Mouse (Mus musculus): Measurements from ENCODE around the gene Ppp1r3e.

The Ppp1r3e gene

DNA sequence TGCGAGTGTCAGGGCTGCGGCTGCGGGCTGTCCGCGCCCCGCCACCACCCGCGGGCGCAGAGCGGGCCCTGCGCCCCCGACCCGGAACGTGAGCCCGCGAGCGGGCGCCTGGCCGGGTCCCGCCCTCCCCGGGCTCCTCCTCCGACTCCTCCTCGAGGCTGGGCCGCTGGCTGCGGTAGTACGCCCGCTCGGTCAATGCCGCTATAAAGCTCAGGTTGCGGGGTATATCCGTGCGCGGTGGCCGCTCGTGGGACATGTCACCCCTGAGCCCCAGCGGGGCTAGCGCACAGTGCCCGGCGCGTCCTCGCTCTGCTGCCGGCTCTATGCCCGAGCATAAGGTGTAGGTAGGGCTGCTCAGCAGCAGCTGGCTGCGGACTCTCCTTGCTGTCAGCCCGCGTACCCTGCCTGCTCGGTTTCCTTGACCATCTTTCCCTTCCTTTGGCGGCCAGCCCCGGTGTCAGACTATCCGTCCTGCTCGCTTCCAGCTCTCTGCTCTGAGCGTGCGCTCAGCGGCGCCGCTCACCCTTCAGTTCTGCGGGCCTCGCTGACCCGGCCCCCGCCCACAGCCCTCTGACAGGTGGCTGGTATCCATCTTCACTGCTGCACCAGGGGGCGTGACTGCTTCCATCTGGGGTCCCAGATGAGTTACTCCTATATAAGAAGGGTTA is at the start of gene Ppp1r3e:
Gene Ppp1r3e, minus strand, starts transcription at position 503 of the 668 bp plus-strand sequence.
- peak; percentile 76 to 88 for DNase-seq

DNA sequence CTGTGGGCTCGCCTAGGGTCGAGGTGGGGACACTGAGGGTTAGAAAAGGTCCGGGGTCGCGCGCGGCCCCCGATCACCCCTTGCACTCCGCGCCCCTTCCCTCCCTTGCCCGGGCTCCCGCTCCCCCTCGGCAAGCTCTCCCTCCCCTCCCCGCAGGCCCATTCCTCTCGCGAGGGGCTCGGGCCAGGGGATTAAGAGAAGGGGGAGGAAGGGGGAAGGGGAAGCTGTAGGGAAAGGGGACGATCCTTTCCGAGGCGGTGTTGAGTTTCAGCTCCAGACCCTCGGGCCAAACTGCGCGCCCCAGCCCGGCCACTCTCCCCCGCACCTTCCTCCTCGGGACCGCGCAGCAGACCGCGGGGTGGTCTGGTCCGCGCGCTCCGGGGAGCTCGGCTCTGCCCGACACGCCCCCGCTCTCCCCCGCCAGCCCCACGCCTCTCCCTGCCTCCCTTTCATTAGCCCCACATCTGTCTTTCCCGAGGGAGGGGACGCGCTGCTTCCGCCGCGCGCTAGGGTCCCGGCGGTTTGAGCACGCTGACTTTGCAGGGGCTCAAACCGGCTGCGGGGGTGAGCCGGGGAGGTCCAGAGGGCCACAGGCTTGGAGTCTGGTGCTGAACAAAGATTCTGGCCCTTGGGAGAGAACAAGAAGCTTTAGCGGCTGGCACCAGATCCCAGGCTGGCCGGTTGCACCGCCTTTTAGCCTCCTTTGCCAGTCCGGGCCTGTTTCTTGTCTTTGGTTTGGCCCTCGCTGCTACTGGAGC is 49.2 kb upstream of the Ppp1r3e start:
- DNase-seq, result peak in 1 of 2 experiments; percentile 35

DNA sequence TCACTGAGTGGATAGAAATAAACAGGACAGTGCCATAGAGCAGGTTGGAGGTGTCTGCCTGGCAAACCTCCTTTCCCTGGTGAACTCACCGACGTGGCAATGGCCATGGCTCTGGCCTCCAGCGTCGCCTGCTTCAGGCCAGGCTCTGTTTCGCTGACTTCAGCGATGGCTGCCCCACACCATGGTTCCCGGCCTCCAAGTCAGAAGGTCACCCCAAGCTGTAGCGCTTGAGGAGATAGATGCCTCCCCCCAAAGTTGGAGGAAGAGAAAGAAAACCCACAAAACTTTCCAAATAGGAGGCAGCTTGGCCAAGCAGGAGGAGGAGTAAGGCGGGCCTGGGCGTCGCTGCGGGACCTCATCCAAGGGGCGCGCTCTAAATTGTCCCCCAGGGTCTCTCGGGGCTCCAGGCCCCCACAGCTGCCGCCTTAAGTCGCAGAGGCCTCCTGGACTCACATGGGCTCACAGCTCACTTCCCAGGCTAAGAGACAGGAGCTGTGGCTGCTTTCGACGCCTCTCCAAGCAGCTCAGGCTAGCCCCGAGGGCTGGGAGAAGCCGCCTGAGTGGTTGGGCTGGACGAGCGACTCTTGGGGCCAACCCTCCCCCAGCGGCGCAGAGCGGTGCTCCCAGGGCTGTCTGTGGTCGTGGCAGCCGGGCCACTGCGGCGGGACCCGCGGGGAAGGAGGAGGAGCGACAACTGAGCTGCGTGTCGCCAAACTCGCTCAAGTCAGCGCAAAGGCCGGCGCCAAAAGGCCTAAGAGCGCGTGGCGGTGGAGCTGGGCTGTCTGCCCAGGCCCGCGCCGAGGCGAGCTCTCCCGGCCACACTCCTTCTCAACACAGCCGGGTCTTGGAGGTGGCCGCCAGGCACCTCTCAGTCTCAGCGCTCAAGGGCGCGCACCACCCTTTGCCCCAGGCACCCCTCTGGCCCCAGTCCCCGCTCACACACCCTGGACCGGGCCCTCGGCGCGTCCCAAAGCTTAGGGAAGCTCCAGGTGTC is 48.3 kb upstream of the Ppp1r3e start, which contains the start of gene Efs:
Gene Efs, minus strand, starts transcription at position 778 of the 994 bp plus-strand sequence.
- DNase-seq, result peak; percentile 33 to 73

DNA sequence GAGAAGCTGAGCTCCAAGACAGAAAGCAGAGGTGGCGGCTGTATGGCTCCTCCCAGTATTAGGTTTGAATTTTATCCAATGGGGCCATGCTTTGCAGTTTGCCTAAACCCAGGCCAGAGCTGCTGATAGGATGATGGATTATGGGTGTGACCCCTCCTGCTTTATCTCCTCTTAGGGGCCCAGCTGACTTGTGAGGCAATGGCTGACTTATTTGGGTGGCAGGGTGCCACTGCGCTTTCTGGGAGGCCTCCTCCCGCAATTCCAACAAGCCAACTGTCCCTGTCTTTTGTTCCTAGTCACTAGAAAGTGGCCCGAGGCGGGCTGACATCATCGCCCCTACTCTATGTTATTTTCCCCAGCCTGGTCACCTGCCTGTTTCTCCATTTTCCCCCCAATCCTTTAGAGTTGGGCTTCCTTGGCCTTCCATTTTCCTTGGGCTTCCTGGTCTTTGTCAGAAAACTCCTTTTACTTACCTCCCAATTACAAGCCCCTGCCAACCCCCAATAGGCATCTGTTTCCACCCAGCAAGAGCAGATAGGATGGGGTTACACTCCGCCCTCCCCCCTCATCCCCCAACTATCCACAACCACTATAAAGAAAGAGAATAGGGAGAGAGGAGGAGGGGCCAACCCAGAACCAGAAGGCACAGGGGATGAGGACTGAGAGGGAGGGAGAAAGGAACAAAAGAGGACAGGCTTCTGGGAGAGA is 47.4 kb upstream of the Ppp1r3e start:
- DNase-seq, result no peak

DNA sequence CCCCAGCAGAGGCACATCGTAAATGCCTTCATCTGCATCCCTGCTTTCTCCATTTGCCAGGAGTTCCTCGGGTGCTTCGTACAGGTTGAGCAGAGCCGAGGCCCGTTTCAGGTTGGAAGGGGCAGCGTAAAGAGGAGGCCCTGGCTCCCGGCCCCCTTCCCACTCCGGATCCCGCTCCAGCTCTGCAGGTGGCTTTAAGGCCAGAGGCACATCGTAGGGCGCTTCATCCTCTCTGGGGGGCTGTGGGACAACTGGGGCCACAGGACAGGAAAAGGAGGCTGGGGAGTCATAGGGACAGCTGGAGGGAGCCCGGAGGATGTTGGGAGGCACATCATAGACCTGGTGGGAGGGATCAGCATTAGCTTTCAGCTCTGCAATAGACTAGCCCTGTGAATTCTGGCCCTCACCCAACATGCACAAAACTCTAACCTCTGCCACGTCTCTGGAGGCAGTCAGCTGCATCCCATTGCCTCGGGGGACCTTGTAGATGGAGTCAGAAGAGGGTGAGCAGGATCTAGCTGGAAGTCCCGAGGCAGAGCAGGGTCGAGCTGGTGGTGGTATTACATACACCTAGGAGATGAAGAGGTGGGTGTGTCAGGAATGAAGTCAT is 42.8 kb upstream of the Ppp1r3e start:
- DNase-seq, result no peak

DNA sequence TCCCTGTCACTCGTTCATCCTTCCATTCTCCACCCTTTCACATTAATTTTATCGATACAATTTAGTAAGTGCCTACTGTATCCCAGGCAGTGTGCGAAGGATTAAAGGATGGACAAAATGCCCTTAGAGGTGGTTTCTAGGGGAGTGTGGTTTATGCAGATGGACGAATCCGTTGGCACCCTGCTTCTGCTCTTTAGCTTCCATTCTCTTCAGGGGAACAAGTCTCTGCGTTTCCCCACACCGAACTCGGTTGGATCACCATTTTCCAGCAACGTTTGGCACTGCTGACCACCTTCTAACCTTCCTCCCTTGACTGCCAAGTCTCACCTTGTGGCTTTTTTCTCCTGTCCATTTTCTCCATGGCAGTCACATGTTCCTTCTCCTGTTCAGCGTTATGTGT is 36.0 kb upstream of the Ppp1r3e start:
- DNase-seq, result no peak

DNA sequence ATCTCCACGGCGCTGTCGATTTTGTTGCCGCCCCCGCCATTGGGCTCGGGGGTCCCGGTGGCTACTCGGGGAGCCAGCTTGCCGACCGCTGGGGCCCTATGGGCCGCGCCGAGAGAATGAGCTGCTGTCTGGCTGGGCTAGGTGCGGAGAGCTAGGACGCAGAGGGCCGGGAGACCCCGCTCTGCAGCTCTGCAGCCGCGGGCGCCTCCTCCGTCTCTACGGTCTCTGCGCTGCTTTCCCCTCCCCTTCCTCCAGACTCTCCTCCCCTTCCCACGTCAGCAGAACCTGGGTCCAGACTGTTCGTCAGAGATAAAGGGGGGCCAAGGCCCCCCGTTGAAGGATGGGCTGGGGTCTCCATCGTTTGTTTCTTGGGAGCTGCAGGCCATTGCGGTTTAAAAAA is 35.5 kb upstream of the Ppp1r3e start, which contains the start of gene Slc22a17:
Gene Slc22a17, minus strand, starts transcription at position 247 of the 400 bp plus-strand sequence.
- peak; percentile 66 to 81 for DNase-seq

DNA sequence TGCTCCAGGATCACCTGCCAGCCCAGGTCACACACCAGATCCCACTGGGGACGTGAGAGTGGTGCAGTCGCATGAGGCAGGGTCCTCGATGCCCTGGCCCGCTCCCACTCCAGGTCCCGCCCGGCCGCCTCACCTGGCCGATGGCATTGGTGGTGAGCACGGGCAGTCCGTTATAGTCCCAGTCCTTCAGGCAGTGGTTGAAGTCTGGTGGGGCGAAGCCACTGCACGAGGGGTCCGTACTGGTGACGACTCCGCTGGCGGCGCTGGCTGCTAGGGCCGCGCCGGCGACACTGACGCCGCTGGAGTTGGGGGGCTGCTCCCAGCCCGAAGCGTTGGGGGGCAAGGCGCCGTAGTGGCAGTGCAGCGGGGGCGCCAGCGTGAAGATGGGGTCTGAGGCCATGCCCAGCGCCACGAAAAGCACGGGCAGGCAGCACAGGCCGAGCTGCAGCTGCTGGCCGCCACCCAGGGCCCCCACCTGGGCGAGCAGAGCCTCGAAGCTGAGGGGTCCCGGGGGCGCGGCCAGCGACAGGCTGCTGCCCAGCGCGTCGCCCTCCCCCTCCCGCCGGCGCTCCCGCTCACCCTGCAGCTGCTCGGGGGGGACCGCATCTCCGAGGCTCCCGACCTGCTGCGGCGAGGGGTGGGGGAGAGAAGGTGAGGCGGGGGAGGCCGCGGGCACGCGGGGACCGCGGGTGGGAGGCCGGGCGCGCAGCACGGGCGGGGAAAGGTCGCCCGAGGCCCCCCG is 34.9 kb upstream of the Ppp1r3e start:
- DNase-seq, result no peak

DNA sequence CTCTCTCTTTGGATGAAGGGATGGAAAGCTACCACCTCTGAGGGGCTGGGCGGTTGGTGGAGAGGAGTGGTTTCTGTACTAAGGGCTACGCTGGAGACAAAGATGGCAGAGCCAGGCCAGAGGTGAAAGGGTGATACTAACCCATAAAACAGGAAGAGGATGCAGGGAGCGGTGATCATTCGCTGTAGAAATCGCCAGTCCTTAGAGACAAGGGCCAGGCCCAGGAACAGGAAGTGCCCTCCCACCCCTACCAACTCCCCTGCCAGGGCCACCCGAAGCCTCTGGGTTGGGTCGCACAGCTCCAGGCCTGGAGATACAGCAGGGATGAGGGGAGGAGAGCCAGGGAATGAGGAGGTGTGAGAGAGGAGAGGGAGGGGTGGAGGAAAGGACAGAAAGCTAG is 31.3 kb upstream of the Ppp1r3e start:
- no peak for DNase-seq

DNA sequence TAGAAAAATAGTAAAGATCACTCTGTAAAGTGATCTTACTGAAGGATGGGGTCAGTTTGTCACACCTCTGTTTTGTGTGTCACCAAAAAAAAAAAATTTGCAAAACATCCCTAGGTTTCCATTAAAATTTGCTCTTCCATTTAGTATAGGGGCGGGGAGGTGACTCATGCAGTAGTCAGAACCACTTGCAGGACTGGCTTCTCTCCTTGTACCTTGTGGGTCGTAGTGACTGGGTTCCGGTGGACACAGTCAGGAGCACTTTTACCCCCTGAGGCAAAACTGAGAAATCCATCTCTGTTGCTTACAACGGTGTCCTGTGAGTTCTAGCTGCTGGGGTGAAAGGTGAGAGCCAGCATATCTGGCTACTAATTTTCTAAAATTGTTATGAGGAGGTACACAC is 26.3 kb upstream of the Ppp1r3e start:
- no peak for DNase-seq

DNA sequence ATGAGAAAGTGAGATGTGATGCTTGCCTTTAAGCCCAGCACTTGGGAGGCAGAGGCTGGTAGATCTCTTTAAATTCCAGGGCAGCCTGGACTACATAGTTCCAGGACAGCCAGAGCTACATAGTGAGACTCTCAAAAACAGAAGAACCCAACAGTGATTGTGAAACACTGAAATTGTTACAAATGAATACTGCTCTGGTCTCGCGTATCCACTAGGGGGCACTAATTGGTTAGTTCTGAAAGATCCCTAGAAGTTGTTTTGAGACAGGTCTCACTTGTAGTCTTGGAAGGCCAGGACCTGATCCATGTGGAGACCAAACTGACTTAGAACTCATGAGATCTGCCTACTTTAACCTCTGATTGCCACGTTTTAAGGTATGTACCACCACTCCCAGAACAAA is 23.0 kb upstream of the Ppp1r3e start:
- DNase-seq, result peak; percentile 81 to 84

DNA sequence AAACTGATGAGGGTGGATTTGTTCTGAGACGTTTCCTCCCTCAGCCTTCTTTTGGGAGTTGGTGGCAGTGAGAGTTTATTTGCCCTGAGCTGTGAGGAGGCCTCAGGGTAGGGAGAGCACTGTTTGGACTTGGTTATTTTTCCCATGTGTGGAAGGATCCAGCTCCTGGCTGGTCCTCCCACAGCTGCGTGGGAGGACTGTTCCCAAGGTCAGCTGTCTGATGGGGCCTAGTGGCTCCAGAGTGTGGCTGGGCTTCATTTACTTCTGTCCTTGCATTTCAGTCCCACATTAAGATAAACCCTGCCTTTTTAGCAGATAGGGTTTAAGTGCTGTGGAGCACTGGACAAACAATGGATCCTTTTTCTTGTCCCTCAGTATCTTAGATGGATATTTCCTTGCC is 20.1 kb upstream of the Ppp1r3e start:
- DNase-seq, result no peak

DNA sequence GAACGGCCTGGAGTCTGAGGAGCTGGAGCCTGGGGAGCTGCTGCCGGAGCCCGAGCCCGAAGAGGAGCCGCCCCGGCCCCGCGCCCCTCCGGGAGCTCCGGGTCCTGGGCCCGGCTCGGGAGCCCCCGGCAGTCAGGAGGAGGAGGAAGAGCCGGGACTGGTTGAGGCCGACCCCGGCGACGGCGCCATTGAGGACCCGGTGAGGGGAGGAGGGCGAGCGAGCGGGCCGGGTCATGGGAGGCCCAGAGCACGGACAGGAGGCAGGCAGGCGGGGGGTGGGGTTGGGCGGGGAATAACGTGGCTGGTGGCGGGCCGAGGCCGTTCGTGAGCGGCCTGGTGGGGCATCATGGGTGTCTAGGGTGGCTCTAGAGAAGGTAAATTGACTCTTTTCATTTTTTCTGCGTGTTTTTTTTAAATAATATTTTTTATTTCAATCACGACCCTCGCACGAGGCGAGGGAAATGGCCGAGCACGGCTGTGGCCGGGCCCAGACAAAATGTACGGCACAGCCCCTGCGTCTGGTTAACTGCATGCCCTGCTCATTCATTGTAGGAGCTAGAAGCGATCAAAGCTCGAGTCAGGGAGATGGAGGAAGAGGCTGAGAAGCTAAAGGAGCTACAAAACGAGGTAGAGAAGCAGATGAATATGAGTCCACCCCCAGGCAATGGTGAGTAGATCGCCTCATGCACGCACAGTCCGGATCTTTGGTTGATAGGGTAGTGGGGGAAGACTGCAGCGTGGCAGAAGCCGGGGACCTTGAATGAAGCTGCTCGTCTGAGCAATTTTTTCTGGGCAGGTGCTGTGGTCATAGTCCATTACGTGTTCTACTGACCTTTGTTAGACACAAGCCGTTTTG is 17.2 kb upstream of the Ppp1r3e start:
- DNase-seq, result peak; percentile 58 to 79

DNA sequence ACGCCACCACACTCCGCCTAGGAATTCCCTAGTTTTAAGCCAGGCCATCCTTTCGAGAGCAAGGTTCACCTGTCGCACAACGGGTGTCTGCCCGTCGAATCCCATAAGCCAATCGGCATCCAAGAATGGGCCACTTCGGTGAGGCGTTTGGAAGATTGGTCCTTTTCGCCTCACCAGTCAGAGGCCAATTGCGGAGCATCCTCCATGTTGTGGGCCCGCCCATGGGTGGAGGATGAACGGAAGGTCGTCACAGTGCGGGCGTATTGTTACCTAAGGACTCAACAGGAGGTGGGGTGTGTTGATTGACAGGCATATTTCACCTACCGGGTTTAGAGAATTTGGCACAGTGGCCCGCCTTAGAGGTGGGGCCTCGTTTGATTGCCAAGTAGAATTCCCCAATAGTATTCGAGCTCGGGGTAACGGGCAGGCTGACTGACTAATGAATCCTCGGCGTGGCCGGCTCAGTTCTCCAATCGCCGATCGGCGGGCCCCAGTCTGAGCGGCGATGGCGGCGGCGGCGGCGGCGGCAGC is 16.4 kb upstream of the Ppp1r3e start:
- peak; percentile 96 to 99 for DNase-seq

DNA sequence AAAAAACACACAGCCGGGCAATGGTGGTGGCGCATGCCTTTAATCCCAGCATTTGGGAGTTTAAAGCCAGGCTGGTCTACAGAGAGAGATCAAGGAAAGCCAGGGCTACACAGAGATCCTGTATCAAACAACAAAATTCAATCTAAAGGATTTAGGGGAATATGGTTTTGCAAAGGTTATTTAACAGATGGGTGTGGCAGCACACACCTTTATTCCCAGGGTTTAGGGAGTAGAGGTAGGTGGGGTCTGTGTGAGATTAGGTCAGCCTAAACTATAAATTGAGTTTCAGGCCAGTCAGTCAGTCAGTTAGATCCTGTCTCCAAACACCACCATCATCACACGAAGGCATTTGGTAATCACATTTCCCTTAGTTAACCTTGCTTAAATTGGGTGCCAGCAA is 14.8 kb upstream of the Ppp1r3e start, which contains the start of gene Pabpn1:
Gene Pabpn1, plus strand, starts transcription at position 301 of the 400 bp plus-strand sequence.
- DNase-seq, result no peak

DNA sequence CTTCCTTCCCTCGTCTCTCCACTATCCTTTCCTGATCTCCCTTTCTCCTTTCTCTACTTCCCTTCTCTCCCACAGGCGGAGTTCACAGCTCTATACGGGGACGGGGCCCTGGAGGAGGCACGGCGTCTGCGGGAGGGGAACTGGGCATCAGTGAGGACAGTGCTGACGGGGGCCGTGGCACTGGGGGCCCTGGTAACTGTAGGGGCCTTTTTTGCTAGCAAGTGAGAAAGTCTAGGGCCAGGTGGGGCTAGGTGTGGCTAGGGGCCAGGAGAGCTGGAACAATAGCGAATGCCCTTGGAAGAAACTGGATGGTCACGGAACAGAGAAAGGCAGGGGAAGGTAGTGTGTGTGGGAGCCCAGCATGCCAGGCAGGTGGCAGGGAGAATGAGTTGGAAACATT is 8.0 kb upstream of the Ppp1r3e start:
- no peak for DNase-seq

DNA sequence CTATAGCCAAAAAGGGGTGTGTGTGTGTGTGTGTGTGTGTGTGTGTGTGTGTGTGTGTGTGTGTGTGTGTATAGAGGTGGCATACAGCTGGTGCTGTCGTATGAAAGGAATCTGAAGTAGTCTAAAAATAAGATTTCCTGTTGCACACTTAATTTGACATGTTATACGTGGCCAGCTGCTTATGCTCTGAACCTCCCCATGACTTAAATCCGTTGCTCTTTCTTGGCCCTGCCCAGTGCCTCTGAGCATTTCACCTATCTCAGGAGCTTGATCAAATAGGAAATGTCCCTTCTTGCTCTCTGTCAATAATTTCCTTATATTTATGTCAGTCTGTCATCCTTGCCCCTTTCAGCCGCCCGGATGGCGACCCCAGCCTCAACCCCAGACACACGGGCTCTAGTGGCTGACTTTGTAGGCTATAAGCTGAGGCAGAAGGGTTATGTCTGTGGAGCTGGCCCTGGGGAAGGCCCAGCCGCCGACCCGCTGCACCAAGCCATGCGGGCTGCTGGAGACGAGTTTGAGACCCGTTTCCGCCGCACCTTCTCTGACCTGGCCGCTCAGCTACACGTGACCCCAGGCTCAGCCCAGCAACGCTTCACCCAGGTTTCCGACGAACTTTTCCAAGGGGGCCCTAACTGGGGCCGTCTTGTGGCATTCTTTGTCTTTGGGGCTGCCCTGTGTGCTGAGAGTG is 6.8 kb upstream of the Ppp1r3e start:
- peak in 1 of 2 experiments; percentile 29 for DNase-seq

DNA sequence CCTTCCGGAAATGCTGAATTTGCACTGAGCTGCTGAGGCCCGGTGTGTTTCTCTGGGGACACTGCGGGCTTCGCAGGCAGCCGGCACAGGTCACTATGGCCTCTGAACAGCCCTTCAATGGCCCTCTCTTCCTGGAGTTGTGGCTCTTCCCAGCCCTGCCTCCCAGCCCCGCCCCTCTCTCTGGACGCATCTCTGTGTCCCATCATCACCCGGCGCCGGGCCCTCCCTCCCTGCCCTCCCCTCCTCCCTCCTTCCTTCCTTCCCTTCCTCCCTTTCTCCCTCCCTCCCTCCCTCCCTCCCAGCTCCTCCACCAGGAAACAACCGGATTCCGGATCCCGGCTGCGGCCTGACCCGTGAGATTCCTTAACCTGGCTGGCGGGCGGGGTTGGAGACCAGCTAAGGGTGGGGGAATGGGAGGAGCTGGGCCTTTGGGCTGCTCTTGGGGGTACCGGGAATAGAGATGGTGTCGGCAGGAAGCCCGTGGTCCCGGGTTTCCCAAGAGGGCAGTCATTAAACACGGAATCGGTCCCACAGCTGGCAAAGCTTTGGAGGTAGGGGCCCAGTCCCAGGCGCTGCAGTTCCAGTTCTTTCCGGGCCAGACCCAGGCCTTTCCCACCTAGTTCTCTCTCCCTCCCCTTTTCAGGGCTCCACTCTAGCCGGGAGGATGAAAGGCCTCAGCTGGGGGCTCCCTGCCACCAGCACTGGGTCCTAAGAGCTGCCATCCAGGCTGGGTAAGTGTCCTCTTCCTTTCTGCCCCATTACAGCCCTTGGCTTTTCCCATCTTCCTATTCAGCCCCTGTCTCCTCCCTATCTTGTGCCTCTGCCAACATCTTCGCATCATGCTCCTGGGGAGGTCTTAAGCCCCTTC is 6.0 kb upstream of the Ppp1r3e start, which contains the start of the genes Bcl2l2 and Gm20521:
Gene Bcl2l2, plus strand, starts transcription at position 224 of the 868 bp plus-strand sequence.
Gene Gm20521, plus strand, starts transcription at position 288 of the 868 bp plus-strand sequence.
- peak; percentile 90 to 95 for DNase-seq

All from kidney, postnatal 36 days (tissue).